Mouse (Mus musculus): Measurements from ENCODE around the gene B3gat2. TPM values are rescaled to one million over a fixed set of nuclear protein-coding genes. Genes with fewer than 3 reads are reported as not detected.

The B3gat2 gene
- total RNA-seq, 1 experiment: 0.98 TPM

- no peak for DNase-seq (ENCODE audit: low read depth, low spot score)
- TF ChIP-seq CHD2 (IDR thresholded peaks at IDR 0.05; ENCODE audit: low read depth, low read length) (no peak), MAFK (IDR thresholded peaks at IDR 0.05; ENCODE audit: insufficient read depth, low read depth, low read length) (no peak)
- in situ Hi-C loops (cut with MboI; ENCODE audit: low sequenced_read_pairs in 2 of 2, unreplicated experiment in 2 of 2): no loop called here
These were observed 6.6 kb upstream of the B3gat2 start for GRCm38 (mm10) chr1:23754967-23755366.

DNA sequence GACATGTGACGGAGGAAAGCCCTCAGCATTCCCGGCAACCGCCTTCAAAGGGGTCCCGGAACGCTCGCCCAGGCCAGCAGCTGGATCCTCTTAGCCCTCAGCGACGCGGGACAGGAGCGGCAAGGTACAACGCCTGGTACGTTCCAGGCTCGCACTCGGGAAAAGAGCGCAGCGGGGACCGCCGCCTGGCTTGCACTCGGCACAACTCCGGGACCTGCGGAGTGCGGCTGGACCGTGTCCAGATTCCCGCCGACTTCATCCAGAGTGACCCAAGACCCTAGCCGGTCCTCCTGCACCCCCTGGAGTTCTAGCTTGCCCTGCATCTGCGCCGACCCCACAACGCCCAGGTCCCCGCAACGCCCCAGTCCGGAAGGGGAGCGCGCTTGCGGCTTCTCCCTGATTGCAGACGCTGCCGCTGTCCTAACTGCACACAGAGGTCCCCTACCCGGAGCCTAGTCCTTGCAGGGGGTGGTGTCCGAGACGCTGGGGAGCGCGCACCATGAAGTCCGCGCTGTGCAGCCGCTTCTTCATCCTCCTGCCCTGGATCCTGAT lies 659 bp downstream of the B3gat2 start:
- H3K4me1 ChIP-seq (ENCODE audit: control insufficient read depth in 2 of 2, insufficient read depth in 2 of 2, low read length in 2 of 2, poor library complexity in 1 of 2): peaks cover 0 to 5% of the 10 kb centered on the region in 2 experiments; a peak in 1 of 4 replicates
- in situ Hi-C loops (cut with MboI; ENCODE audit: low sequenced_read_pairs in 2 of 2, unreplicated experiment in 2 of 2): no loop called here
- H3K4me3 ChIP-seq (ENCODE audit: insufficient read depth in 1 of 2, low read depth in 1 of 2, low read length in 2 of 2, poor library complexity in 1 of 2, severe bottlenecking in 1 of 2): peak overlapping the region; percentile 68 to 84
- no peaks in the 10 kb centered on the region for H3K9me3 ChIP-seq (ENCODE audit: control insufficient read depth, insufficient read depth, low read depth, low read length)
- no peak overlapping the region for H3K9ac ChIP-seq (ENCODE audit: insufficient read depth, low read depth, low read length, poor library complexity, severe bottlenecking)
- no peak overlapping the region for H3K27ac ChIP-seq (ENCODE audit: insufficient read depth, low read depth, low read length, poor library complexity, severe bottlenecking)
- no peaks in the 10 kb centered on the region for H3K36me3 ChIP-seq (ENCODE audit: control insufficient read depth, insufficient read depth, low read length, poor library complexity, severe bottlenecking)
- TF ChIP-seq ZNF384 (IDR thresholded peaks at IDR 0.05; ENCODE audit: low read depth, low read length) (no peak), HCFC1 (IDR thresholded peaks at IDR 0.05; ENCODE audit: borderline replicate concordance, insufficient read depth, low read length) (no peak; the same call in 1 of the 2 replicates), MAFK (IDR thresholded peaks at IDR 0.05; ENCODE audit: insufficient read depth, low read depth, low read length) (no peak), CHD2 (IDR thresholded peaks at IDR 0.05; ENCODE audit: low read depth, low read length) (no peak), ZC3H11A (IDR thresholded peaks at IDR 0.05; ENCODE audit: borderline replicate concordance, low read depth, low read length) (no peak)
- no peak for DNase-seq (ENCODE audit: low read depth, low spot score)

More at GRCm38 (mm10) chr1:23754967-23755366, 6.6 kb upstream of the B3gat2 start:
- no peak overlapping the region for H3K4me3 ChIP-seq (ENCODE audit: insufficient read depth in 1 of 2, low read depth in 1 of 2, low read length in 2 of 2, poor library complexity in 1 of 2, severe bottlenecking in 1 of 2)
- H3K9me3 ChIP-seq (ENCODE audit: control insufficient read depth, insufficient read depth, low read depth, low read length): no peaks in the 10 kb centered on the region
- no peak overlapping the region for H3K9ac ChIP-seq (ENCODE audit: insufficient read depth, low read depth, low read length, poor library complexity, severe bottlenecking)
- no peaks in the 10 kb centered on the region for H3K4me1 ChIP-seq (ENCODE audit: control insufficient read depth in 2 of 2, insufficient read depth in 2 of 2, low read length in 2 of 2, poor library complexity in 1 of 2)
- H3K27ac ChIP-seq (ENCODE audit: insufficient read depth, low read depth, low read length, poor library complexity, severe bottlenecking): no peak overlapping the region
- no peaks in the 10 kb centered on the region for H3K36me3 ChIP-seq (ENCODE audit: control insufficient read depth, insufficient read depth, low read length, poor library complexity, severe bottlenecking)

GRCm38 (mm10) chr1:23762782-23763630 lies 1.5 kb downstream of the B3gat2 start:
- in situ Hi-C loops (cut with MboI; ENCODE audit: low sequenced_read_pairs in 2 of 2, unreplicated experiment in 2 of 2): no loop called here
- H3K27ac ChIP-seq (ENCODE audit: insufficient read depth, low read depth, low read length, poor library complexity, severe bottlenecking): no peak overlapping the region
- H3K4me3 ChIP-seq (ENCODE audit: insufficient read depth in 1 of 2, low read depth in 1 of 2, low read length in 2 of 2, poor library complexity in 1 of 2, severe bottlenecking in 1 of 2): peak overlapping the region; percentile 68 to 84

GRCm38 (mm10) chr1:23763726-23764125 lies 2.2 kb downstream of the B3gat2 start:
- no peak for DNase-seq (ENCODE audit: low read depth, low spot score)
- peaks cover 0 to 5% of the 10 kb centered on the region in 2 experiments; a peak in 1 of 4 replicates for H3K4me1 ChIP-seq (ENCODE audit: control insufficient read depth in 2 of 2, insufficient read depth in 2 of 2, low read length in 2 of 2, poor library complexity in 1 of 2)
- no peak overlapping the region for H3K9ac ChIP-seq (ENCODE audit: insufficient read depth, low read depth, low read length, poor library complexity, severe bottlenecking)
- no peaks in the 10 kb centered on the region for H3K9me3 ChIP-seq (ENCODE audit: control insufficient read depth, insufficient read depth, low read depth, low read length)
- H3K27ac ChIP-seq (ENCODE audit: insufficient read depth, low read depth, low read length, poor library complexity, severe bottlenecking): no peak overlapping the region
- H3K36me3 ChIP-seq (ENCODE audit: control insufficient read depth, insufficient read depth, low read length, poor library complexity, severe bottlenecking): no peaks in the 10 kb centered on the region
- TF ChIP-seq ZC3H11A (IDR thresholded peaks at IDR 0.05; ENCODE audit: borderline replicate concordance, low read depth, low read length): no peak
- in situ Hi-C loops (cut with MboI; ENCODE audit: low sequenced_read_pairs in 2 of 2, unreplicated experiment in 2 of 2): no loop called here
- no peak overlapping the region for H3K4me3 ChIP-seq (ENCODE audit: insufficient read depth in 1 of 2, low read depth in 1 of 2, low read length in 2 of 2, poor library complexity in 1 of 2, severe bottlenecking in 1 of 2)

More at GRCm38 (mm10) chr1:23762782-23763630, 1.5 kb downstream of the B3gat2 start:
- Histone ChIP-seq H3K9ac (ENCODE audit: insufficient read depth, low read depth, low read length, poor library complexity, severe bottlenecking) (no peak overlapping the region; the same call in 1 of the 2 replicates), H3K36me3 (ENCODE audit: control insufficient read depth, insufficient read depth, low read length, poor library complexity, severe bottlenecking) (no peaks in the 10 kb centered on the region), H3K9me3 (ENCODE audit: control insufficient read depth, insufficient read depth, low read depth, low read length) (no peaks in the 10 kb centered on the region), H3K4me1 (ENCODE audit: control insufficient read depth in 2 of 2, insufficient read depth in 2 of 2, low read length in 2 of 2, poor library complexity in 1 of 2) (peaks cover 0 to 5% of the 10 kb centered on the region in 2 experiments; a peak in 1 of 4 replicates)
- DNase-seq (ENCODE audit: low read depth, low spot score): peak; percentile 86
- no peak for TF ChIP-seq CHD2 (IDR thresholded peaks at IDR 0.05; ENCODE audit: low read depth, low read length)
- TF ChIP-seq HCFC1 (IDR thresholded peaks at IDR 0.05; ENCODE audit: borderline replicate concordance, insufficient read depth, low read length): no peak
- TF ChIP-seq ZC3H11A (IDR thresholded peaks at IDR 0.05; ENCODE audit: borderline replicate concordance, low read depth, low read length): 0 out of 2 replicates have a peak, but pooled peaks have one; percentile 47
- no peak for TF ChIP-seq MAFK (IDR thresholded peaks at IDR 0.05; ENCODE audit: insufficient read depth, low read depth, low read length)
